Mouse (Mus musculus) E14TG2a.4 (cell line): Measurements from ENCODE around the gene Anapc1.

Experiments
- CTCF ChIP-seq: conservative IDR thresholded peaks from 2 replicates; pipeline ENCODE4 v1.5.1; 2014; ENCODE audit warnings: low read length
- POU5F1 ChIP-seq: IDR thresholded peaks from 2 replicates; pipeline ENCODE4 v1.6.1; 2014; ENCODE audit warnings: low read length, borderline replicate concordance

GRCm38 (mm10) chr2:128735089-128735488, 47.9 kb upstream of the Anapc1 start:
- no peak for TF ChIP-seq CTCF
- no peak for TF ChIP-seq POU5F1
